Mouse (Mus musculus) erythroblast, adult 5-6 weeks (primary cell): ENCODE measurements around the gene Samd10. TPM values are rescaled to one million over a fixed set of nuclear protein-coding genes. Genes with fewer than 3 reads are reported as not detected.

Experiments
- ATAC-seq: replicated peaks from 2 replicates; pipeline ENCODE4 v1.8.0; 2016; ENCODE audit warnings: moderate number of reproducible peaks, mild to moderate bottlenecking, moderate TSS enrichment, inconsistent platforms; ENCODE audit not compliant: poor library complexity, low FRiP score, severe bottlenecking
- total RNA-seq, 2 experiments: library from RNA; stranded (forward) in 1 of 2; stranded (reverse) in 1 of 2; fragments of 150-400 nt in 1 of 2; fragments of 200-764, 138-1000 nt in 1 of 2; gene quantifications; 2 replicates each; pipeline versions ENCODE4 v1.2.3 to v1.2.4; 2015 to 2017; ENCODE audit warnings: low replicate concordance in 2 of 2

The Samd10 gene
- total RNA-seq, 2 experiments from 2014 or later = 1.9 to 4.0 TPM

DNA sequence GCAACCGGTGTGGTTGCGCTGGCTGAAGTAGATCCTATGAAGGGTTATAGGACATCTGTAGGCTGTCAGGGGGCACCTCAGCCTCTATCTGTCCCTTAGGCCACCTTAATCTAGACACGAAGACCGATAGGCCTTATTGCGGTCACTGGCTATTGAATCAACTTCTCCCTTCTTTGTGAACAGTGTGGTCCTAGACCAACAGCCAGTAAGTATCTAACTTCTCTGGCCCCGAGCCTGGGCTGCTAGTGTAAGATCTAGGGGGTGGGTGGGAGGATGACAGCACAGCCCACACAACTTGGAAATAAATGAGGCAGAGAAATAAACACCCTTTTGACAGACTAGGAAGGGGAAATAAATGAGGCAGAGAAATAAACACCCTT lies 6.0 kb downstream of the Samd10 start:
- ATAC-seq = no peak

DNA sequence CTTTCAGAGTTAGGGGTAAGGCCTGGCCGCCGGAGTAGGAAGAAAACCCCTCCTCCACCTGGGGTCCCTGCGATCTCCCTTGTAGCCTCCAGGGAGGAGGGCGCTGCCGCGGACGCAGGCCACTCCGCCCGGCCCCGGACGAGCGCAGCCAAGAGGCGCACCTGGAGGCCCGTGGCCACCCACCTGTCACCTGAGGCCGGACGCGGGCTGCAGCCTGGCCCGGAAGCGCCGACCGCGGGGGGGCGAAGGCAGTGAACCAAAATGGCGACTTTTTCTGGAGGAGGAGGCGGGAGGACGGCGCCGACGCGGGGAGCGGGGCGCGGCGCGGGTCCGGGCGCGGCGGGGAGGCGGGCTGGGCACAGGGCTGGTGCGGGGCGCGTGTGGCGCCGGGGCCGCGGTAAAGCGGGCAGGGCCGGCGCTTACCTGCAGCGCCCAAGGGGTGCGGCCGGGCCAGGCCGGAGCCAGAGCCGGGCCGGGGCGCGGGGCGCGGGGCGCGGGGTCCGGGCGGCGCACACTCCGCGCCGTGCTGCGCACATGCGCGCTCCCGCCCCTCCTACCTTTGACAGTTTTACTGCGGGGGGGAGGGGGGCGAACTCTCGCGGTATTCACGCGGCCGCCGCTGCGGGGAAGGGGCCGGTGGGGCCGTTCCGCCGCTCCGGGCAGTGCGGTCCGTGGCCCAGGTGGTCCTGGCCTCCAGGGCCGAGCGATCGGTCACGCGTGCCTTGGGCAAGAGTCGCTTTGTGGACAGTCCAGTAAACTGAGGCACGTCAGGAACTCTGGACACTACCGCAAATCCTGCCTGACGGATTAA lies 6.6 kb downstream of the Samd10 start, which contains the start of gene Zfp512b:
TSS of gene Zfp512b (minus strand) at position 573 of the 811 bp plus-strand sequence.
- ATAC-seq = no peak

DNA sequence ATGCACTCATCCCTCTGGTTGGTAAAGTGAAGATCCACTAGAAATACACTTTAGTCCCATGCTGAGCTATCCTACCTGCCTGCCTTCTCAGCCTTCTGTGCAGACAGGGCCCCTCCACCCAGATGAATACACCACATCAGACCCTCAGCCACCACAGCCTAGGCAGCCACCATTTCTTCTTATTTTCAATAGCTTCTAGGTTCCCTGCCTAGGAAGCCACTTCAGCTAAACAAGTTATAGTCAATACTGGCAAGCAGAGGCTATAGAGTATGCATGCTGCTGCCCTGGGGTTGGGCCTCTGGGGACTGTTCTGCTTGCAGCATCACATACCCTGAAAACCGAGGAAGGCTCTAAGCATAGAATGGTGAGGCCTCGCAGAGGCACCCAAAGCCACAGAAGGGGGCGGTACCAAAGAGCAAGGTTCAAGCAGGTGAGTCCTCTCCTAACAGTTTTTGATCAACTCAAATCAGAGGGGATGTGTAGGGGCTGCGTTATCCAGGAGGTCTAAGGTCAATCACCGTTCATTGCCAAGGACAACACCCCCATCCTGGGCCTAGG lies 7.4 kb downstream of the Samd10 start, which contains the start of gene Prpf6:
TSS of gene Prpf6 (plus strand) at position 341 of the 558 bp plus-strand sequence.
- ATAC-seq = no peak

GRCm38 (mm10) chr2:181590471-181590870 lies 8.5 kb downstream of the Samd10 start:
- no peak for ATAC-seq

- ATAC-seq = no peak
Measured at GRCm38 (mm10) chr2:181589732-181590105, 9.3 kb downstream of the Samd10 start.

DNA sequence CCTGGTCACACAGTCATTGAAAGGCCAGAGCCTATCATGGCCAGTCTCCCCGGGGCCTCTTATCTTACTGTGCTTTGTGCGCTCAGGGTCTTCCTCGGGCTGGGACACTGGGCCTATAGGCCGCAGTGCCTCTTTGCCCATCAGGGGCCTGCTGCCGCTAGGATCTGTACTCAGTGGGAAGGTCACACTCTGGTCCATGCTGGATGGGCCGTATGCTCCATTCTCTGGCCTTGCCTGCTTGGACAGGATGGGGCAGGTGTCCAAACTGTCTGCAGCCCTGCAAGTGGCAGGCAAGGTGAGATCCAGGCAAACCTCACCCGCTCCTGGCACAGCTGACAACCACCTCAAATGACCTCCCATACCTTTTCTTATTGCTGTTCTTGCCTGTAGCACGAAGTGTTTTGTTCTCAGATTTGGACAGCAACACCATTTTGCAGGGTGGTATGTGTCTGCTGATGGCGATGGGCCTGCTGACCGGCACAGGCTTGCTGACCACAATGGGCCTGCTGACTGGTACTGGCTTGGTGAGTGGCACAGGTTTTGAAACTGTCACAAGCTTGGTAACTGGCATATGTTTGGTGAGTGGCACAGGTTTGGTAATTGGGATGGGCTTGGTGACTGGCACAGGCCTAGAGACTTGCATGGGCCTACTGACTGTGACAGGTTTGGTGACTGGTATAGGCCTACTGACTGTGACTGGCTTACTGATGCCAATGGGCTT lies 9.8 kb downstream of the Samd10 start:
- ATAC-seq = no peak

- no peak for ATAC-seq
Measured at GRCm38 (mm10) chr2:181588229-181588780, 10.7 kb downstream of the Samd10 start.

- ATAC-seq = no peak
Measured at GRCm38 (mm10) chr2:181587796-181588195, 11.2 kb downstream of the Samd10 start.

DNA sequence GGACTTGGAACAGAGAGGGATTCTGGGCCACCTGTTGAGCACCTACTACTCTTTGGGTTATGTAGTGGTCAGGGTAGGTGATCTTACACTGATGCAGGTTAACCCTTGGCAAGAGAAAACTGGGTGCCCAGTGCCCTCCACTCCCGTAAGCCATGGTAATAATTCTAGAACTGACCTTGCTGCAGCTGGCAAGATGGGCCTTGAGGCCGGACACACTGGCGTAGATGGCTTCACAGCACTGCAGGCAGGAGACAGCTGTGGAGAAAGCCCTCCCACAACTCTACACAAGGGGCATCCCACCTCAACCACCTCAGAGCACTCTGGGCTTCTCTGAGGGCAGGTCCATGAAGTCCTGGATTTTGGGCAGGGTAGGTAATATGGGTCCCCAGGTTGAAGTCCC lies 12.9 kb downstream of the Samd10 start:
- no peak for ATAC-seq

DNA sequence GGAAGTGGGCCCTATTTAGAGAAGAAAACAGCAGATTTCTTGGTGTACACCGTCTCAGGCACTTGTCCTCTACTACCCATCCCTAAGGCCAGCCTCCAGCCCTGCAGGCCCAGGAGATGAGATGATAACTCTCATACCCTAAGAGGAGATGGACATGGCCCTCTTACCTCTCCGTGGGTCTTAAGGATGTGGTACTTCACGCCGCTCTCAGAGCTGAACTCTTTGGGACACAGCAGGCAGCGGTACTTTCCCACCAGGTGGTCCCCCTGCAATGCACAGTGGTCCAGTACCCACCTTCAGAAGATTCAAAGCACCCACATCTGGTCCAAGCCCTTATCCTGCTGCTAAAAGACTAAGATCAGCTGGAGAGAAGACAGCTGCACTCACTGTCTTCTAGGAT lies 13.5 kb downstream of the Samd10 start:
- ATAC-seq = no peak

DNA sequence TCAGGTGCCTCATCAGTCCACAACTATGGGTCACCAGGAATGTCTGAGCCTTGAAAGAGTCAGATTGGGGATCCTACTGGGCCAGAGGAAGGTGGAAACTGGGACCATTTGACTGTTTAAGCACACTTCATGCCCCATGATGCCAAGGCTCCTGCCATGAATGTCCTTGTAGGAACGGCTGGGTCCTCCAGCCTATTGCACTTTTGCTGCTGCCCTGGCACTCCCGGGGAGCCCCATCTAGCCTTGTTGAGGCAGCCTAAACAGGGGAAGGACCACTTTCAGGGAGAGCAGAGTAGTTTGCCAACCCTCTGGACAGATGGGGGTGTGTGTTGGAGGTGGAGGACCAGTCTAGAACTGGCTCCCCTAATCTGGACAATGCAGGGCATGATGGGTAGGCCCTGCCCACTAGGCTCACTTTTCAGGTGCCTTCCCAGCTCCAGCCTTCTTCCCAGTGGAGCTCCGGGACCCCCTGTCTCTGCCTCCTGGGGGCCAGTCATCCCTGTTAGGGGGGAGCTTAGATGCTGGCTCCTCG lies 14.5 kb downstream of the Samd10 start, which contains the start of gene Uckl1:
TSS of gene Uckl1 (minus strand) at position 482 of the 532 bp plus-strand sequence.
- ATAC-seq = no peak

DNA sequence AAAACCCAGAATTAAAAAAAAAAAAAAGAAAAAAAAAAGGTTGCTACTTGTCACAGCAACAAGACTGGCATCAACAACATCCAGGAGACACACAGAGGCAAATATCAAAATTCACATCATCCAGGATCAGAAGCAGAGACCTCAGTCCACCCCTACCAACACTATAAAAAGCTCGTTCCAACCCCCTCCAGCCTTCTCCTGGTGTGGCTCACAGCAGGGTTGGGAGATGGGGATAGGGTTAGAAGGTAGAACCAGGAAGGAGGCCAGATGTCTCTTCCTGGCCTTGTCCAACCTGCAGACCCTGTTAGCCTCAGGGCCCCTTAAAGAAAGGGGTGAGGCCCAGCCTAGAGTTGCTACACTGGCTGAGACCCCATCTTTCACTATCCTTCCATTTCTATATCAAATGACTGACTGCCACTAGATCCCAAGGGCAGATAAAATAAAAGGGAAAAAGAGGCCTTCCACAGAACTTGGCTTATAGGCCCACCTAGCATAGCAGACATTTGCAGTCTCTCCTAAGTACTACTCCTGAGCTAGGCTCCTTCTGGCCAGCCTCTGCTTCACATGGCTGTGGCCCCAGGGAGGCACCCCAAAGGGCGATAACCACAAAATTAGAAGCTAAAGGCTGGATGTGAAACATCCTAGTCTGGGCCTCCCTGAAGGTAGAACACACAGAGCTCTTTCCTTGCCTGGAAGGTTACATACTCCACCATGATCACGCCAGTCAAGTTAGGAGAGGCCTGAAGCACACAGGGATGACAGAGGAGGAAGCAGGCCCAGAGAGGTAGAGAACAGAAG lies 15.4 kb downstream of the Samd10 start:
- no peak for ATAC-seq

DNA sequence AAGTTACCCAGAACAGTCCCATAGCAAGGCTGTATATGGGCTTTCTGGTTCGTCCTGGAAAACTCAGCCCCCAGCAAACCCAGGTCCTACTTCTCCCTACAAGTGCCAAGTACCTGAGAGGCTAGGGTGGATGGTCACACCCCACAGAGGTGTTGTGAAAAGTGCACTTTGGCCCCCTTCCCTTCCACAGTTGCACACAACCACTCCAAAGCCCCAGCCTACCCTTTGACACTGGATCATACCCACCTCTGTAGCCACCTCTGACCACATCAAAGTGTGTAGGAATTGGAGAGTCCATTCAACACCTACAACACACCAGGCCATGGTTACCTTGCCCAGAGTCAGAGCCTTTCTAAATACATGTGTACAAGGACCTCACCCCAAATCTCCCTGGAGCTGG lies 16.1 kb downstream of the Samd10 start:
- no peak for ATAC-seq

- ATAC-seq = no peak
Measured at GRCm38 (mm10) chr2:181582358-181582757, 16.7 kb downstream of the Samd10 start.

- peak; percentile 75 for ATAC-seq
Measured at GRCm38 (mm10) chr2:181581402-181582120, 17.5 kb downstream of the Samd10 start.

DNA sequence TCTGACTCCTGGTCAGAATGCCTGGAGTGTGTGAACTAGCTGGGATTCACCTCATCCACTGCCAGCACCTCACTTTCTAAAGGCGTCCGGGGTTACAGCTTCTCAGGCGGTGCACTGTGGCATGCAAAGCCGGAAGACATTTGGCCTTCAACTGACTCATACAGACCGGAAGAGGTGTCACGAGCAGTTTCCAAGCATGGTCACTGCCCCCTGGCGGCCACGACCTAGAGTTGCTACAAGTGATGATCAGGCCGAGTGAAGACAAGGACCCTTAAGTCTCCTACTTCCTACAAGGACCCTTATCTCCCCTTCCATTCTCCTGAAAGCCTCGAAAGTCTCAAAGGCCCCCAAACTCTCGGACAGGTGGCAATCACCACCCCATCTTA lies 18.0 kb downstream of the Samd10 start:
- peak; percentile 83 for ATAC-seq

- no peak for ATAC-seq
Measured at GRCm38 (mm10) chr2:181580131-181580772, 18.8 kb downstream of the Samd10 start.

GRCm38 (mm10) chr2:181579681-181580080 lies 19.3 kb downstream of the Samd10 start:
- no peak for ATAC-seq
